Mouse (Mus musculus): ENCODE results near the gene Ppp1r13b. TPM values are rescaled to one million over a fixed set of nuclear protein-coding genes. Genes with fewer than 3 reads are reported as not detected.
"Not testable (repeated sequence)": the region's sequence is repeated elsewhere in the genome, so short reads cannot be mapped to it uniquely, and the experiment has no call there.

Gene Ppp1r13b
- 10 to 100 TPM in 1 of 2 experiments, 1 to 10 TPM in 1; 9.5 to 13.4 TPM for total RNA-seq (2021)
- long read RNA-seq, experiment 1, full-length matches to known transcripts = 9 of 21 reads
- long read RNA-seq, experiment 1, partial matches to known transcripts = 3 of 21 reads
- long read RNA-seq, experiment 1, other reads (novel, unspliced or antisense) = 9 of 21 reads
- long read RNA-seq, experiment 2, full-length matches to known transcripts = 6 of 18 reads
- long read RNA-seq, experiment 2, partial matches to known transcripts = 9 of 18 reads
- long read RNA-seq, experiment 2, other reads (novel, unspliced or antisense) = 3 of 18 reads

DNA sequence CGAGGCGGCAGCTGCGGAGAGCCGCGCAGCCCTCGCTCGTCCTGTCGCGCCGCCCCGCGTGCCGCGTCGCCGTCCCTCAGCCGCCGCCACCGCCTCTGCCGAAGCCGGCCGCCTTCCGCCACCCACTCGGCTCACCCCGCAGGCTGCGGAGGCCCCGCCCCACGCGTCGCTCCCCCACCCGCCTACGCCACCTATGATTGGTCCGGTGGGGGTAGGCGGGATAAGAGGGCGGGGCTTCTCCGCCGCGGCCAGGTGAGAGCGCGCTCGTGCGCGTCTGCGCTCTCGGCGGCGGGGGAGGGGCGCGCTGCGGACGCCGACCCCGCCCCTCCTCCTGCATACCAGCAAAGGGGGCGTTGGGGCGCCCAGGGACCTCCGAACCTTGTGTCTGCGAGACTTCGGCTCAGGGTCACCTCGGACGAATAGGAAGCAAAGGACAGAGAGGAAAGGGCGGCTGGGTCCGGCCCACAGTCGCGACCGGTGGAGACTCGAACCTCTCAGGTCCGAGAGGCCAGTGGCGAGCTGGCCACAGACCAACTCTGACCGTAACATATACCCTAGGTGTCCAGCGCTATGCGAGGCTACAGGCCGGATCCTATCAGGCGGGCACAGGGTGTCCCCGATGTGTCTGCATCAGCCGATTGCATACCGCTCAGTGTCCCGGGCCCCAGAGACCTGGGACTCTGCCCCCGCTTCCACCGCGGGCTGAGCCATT, at the start of gene Ppp1r13b:
Ppp1r13b (minus strand) TSS at position 141 of the 712 bp plus-strand sequence.
- peak; percentile 87 for DNase-seq

GRCm38 (mm10) chr12:111956173-111956572, 48.3 kb upstream of the Ppp1r13b start:
- no peak for DNase-seq

DNA sequence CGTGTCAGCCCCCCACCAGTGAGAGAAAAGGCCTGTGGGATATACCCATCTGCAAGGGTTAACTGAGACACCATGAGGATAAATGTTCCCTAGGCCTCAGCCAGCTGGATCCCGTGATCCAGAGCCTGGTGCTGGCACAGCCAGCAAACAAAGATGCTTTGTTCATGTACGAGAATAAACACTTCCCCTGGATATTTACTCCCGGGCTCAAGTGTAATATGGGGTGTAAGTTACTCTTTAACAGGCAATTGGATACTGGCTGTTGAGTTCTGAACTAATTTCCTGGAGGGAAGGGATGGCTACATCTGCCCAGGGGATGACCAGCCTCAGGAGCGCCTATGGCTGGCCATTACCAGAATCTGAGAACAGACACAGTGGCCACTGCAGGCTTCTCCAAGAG, 43.8 kb upstream of the Ppp1r13b start:
- no peak for DNase-seq

- DNase-seq = no peak
These were observed 42.6 kb upstream of the Ppp1r13b start for GRCm38 (mm10) chr12:111950486-111950885.

DNA sequence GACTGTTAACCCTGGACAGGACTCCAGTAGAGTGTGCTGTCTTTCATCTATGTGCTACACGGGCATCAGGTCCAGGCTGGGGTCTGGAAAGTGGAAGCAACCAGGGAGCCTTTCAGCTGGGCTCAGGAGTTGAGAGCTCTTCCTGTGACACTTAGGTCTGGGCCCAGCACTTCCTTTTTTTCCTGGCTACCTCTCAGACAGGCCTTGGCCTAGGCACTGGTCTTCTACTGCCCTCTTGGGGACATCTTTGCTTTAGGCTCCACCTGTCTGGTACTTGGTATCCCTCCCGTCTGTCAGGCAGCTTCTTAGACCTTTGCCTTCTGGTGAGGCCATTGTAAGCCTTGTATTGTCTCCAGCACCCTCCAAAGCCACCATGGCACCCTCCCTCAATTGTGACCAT, 38.8 kb upstream of the Ppp1r13b start:
- no peak for DNase-seq

- not testable (repeated sequence) for DNase-seq
These were observed 38.1 kb upstream of the Ppp1r13b start for GRCm38 (mm10) chr12:111945765-111946655.

DNA sequence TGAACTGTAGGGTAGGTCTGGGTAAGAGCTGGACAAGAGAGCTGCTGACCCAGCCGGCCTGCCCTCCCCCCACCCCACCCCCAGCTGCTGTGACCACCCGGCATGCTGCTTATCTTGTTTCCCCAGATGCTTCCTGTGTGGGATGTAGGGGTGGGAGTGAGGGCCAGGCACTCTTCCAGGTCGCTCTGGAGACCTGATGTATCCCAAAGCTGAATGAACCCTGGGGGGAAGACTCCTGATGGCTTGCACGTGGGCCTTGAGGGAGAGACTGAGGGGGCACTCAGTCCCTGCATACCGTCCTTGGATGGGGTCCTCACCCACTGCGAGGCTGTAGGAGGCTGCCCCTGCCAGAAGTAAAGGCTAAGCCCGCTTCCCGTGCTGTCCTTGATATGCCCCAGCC, 37.2 kb upstream of the Ppp1r13b start:
- no peak for DNase-seq

- not testable (repeated sequence) for DNase-seq
These were observed 36.4 kb upstream of the Ppp1r13b start for GRCm38 (mm10) chr12:111944065-111944987.

DNA sequence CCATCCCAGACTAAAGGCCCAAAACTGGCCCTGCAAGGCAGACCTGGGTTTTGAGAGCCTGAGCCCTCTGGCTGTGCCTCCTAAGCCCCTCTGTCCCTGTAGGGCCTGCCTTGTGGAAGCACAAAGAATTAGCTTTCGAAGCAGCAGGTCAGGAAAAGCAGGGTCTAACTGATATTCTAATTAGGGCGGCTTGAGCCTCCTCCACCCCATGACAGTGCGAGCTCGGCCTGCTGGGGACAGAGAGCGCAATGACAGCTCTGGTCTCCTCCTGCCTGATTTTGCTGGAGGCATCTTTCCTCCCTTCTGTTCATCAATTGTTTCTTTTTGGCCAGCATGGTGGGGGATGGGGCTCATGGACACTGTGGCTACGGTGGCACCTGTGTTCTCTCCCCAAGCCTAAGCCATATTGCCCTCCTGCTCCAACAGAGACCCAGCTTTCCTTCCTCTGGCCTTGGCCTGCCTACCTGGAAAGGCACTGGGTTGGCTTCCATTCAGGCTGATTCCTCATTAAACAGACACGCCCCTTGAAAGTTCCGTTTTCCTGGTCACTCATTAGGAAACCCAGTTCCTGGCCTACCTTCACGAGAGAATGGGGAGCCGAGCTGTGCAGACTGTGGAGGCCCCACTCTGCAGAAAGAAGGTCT, 35.6 kb upstream of the Ppp1r13b start:
- DNase-seq = no peak

GRCm38 (mm10) chr12:111938623-111939177, 30.8 kb upstream of the Ppp1r13b start:
- no peak for DNase-seq

DNA sequence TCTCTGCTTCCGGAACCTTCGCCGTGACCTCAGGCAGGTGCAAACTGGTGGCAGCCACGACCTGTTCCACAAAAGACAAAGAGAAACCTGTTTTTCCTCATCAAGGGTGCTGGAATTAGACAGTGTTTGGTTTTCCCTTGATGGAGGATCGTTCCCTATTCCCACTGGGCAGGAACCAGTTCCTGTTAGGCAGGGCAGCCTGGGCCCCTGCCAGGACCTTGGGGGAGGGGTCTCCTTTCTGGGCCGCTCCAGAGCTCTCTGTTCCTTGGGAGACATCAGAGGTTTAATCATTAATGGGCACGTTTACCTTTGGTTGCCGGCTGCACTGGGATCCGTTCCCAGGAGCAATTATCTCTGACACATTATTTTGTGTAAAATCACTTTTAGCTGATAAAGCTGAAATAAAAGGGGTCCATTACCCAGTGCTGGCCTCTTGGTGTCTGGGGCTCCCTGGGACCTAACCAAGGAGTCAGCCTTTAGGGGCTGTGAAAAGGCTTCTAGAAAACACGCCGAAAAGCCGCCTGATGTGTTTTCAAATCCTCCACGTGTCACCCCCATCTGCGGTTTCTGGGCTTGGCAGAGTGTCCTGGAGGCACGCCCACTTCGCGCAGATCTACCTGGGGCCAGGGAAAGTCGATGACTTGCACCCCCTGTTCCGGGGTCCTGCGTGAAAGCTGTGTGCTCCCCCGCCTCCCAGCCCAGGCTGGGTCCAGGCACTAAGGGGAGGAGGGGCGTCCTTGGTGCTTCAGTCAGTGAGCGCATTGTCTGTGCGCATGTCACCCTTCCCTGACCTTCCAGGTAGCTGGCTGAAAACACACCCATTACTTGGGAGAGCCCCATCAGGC, 29.0 kb upstream of the Ppp1r13b start:
- DNase-seq = peak; percentile 45

- DNase-seq = no peak
These were observed 26.1 kb upstream of the Ppp1r13b start for GRCm38 (mm10) chr12:111933971-111934370.

GRCm38 (mm10) chr12:111933032-111933704, 25.3 kb upstream of the Ppp1r13b start:
- DNase-seq = no peak

GRCm38 (mm10) chr12:111932513-111932912, 24.6 kb upstream of the Ppp1r13b start:
- DNase-seq = no peak

DNA sequence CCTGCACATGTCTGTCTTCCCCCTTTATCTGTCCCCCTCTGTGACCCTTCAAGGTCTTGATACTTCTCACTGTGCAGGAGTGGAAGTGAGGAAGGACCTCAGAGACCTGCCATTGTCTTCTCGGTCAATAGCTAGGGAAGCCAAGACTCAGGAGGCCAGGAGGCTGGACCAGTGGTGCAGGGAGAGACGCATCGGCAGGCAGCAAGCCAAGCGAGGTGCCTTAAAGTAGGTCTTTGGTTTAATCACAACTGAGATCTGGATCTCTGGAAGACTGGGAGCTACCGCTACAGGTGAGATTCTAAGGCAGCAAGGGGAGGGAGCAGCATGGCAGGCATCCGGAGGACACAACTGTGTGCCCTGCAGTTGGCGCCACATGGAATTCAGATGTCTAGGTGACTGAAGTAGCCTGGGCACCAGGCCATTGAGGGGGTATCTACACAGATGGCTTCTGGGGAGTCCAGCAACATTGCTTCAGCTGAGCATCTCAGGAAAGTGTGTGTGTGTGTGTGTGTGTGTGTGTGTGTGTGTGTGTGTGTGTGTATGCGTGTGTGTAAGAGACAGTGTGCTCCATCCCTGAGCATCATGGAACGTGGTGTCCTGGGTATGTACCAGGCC, 23.6 kb upstream of the Ppp1r13b start:
- no peak for DNase-seq

- no peak for DNase-seq
These were observed 20.6 kb upstream of the Ppp1r13b start for GRCm38 (mm10) chr12:111928411-111928966.

- no peak for DNase-seq
These were observed 19.4 kb upstream of the Ppp1r13b start for GRCm38 (mm10) chr12:111927338-111927737.

- DNase-seq = no peak
These were observed 15.2 kb upstream of the Ppp1r13b start for GRCm38 (mm10) chr12:111923117-111923516.
